Mouse (Mus musculus): ENCODE data around the gene Zfp213.

GRCm38 (mm10) chr17:23539608-23540007 is 24.4 kb downstream of the Zfp213 start:
- TF ChIP-seq POLR2A (IDR thresholded peaks at IDR 0.05; ENCODE audit: extremely low read depth, insufficient read depth, low read length), result no peak
- TF ChIP-seq CTCF (IDR thresholded peaks at IDR 0.05; ENCODE audit: extremely low read depth, insufficient read depth, low read length), result no peak

Measured in cortical plate, adult 2 months (tissue).